Mouse (Mus musculus) embryonic stem cell, embryonic (primary cell): ENCODE results near the gene Fto.

Experiments used
- CTCF ChIA-PET, 4 experiments: fragments of 300-600 bp in 2 of 4; fragments of 350-600 bp in 2 of 4; sonication (Branson Sonifier 250); formaldehyde crosslinking; loops; one replicate each; lab custom pipeline; 2022; ENCODE audit warnings: inconsistent platforms in 2 of 4; lab: Charles Lee
- POLR2A ChIA-PET, 4 experiments: fragments of 300-600 bp in 2 of 4; fragments of 350-600 bp in 2 of 4; sonication (Branson Sonifier 250); formaldehyde crosslinking; loops; one replicate each; lab custom pipeline; 2022; ENCODE audit warnings: antibody characterized with exemption in 4 of 4, inconsistent platforms in 1 of 4; lab: Charles Lee

The Fto gene

DNA sequence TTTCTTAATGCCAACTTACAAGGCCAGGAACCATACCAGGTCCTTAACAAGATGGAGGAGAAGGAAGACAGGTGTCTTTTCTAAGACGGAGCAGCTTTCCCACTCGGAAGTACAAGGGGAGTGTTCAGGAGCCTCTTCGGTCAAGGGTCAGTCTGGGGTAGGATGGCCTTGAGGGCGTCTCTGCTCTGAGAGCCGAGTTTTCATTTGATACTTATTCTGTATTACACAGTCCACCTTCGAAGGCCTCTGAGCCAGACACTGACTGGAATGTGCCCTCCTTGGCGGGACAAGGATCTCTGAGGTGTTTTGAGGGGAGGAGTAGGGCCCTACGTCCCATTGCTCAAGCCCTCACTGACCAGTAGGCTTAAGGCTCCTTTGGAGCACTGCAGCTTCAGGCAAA, 292.6 kb downstream of the Fto start:
- ChIA-PET CTCF (no interaction called here), POLR2A (no interaction called here)

DNA sequence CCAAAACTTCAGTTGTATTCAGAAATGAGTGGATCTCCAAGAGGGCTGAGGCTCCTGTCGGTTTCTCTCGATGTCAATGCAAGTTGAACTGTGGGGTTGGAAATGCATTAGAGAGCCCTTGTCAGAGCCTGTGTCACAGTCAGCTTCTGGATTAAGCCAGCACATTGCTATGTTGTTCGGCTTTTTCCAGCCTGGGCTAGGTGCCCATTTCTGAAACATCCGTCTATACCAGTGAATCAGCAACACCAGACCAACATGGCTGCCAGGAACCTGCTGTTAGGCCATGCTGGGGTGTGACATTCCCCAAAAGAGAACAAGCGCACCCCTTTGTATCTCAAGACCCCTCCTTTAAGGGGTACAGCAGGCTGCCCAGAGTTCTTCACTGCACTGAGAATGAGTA, 293.8 kb downstream of the Fto start:
- ChIA-PET POLR2A (no interaction called here), CTCF (no interaction called here)

DNA sequence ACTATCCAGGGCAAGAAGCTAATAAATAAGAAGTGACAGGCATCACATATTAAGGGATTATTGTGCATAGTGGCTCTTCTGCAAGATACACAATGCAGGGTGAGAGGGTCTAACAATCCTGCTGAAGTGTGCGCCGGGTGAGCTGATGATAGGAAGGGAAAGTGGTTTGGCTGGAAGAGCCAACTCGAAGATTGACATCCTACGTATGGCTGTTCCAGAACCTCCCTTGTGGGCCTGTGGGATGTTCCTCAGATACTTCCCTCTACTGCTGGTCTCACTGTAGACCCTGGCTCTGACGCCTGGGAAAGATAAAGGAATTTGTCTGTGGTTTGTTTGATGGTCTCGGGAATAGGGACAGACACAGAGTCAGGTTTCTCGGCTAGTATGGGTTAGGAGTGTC, 297.9 kb downstream of the Fto start:
- CTCF ChIA-PET = no interaction called here
- POLR2A ChIA-PET = no interaction called here

DNA sequence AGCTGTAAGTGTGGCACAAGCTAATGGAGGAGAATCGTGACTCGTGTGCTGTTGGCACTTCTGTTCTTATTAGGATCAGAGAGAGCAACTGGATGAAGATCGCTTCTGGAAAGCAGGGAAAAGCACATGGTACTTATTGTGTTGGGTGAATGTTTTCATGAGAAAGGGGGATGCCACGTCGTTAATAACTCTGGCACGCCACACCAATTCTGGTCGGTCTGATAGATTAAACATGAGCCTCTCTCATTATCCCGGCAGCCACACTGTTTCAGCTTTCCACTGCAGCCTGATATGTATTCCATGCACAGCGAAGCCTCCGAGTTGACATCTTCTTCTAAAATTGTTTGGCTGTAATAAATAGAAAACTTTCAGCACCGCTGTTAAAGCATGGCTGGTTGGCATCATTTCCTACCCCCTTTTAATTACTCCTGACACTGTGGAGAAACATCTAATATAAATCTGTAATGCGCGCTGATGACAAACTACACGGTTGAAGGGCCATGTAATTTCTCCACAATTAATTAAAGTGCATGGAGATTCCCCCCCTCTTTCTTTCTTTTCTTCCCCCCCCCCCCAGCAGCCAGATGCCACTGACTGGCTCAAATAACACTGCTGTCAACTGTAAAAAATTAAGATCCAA, 298.5 kb downstream of the Fto start:
- CTCF ChIA-PET = no interaction called here

DNA sequence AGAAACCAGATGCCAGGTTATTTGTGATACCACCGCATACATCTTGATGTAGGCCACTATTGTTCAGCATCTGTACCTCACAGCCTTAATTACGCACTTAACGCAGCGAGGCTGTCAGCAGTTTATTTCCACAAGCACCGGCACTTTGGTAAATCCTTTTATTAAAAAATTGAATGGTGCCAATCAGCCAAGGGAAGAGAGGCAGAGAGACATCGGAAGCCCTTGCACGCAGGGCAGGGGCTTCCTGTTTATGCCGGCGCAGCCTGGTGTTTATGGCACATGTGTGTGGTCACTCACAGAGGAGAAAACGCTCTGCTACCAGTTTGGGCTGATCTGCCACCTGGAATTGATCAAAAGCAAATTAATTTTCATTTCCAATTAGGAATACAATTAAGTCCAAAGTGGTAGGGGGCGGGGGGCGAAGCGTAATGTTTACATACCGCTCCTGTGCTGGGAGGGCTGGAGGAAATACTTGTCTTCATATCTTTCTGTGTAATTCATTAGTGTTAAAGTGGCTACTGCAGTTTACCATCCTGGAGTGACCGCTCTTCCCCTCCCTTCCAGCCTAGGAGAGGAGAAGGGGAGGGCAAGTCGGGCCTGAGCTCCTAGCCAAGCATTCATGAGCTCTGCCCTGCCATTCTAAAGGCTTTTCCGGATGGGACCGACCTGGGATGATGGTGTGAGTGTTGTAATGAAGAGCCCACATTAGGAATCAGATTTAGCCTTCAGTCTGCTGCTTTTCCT, 299.2 kb downstream of the Fto start:
- ChIA-PET POLR2A (interaction anchor here in 2 of 4 experiments (1.0 to 1.1 kb wide), 2 partner anchors 17 kb away, joined by 3 read pairs; no protein-coding TSS in a partner anchor), CTCF (no interaction called here)

More for the DNA sequence above, 298.5 kb downstream of the Fto start:
- POLR2A ChIA-PET = no interaction called here

DNA sequence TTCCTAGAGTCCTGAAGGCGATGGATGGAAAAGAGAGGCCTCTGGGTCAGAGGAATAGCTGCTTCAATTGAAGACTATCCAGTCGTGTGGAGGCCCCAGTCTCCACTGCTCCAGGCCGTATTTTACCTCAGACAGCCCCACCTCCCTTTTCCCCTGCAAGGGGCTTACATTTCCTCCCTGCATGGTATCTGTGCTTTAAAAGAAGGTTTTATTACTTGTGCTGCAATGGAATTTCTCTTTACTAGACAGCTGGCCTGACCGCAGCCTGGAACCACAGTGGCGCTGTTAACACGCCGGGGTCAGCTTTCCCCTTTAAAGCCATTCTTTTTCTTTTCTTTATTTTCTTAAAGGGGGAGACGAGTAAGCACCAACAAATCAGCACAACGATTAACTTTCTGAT, 300.3 kb downstream of the Fto start:
- ChIA-PET CTCF (no interaction called here), POLR2A (interaction anchor here in 2 of 4 experiments (1.0 to 1.1 kb wide), 2 partner anchors 16 kb away, joined by 3 read pairs; no protein-coding TSS in a partner anchor)

DNA sequence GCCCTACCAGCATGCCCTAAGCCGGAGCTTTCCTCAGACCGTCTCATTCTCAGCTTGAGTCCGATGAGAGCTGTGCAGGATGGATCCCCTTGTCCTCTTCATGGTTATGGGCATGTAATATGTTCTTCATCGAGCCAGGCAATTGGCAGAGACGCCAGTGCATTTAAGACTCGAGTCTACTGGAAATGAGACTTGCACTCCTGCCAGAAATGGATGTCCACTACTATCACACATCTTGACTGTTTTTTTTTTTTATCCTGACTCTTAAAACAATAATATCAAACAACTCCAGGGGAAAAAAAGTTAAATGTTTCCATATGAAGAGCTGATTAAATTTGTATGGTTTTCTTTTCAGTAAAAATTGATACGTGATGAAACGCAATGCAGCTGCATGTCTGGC, 301.9 kb downstream of the Fto start:
- CTCF ChIA-PET = interaction anchor here in 1 of 4 experiments (0.5 kb wide), 1 partner anchor 1766 kb away, joined by 6 read pairs; no protein-coding TSS in a partner anchor

DNA sequence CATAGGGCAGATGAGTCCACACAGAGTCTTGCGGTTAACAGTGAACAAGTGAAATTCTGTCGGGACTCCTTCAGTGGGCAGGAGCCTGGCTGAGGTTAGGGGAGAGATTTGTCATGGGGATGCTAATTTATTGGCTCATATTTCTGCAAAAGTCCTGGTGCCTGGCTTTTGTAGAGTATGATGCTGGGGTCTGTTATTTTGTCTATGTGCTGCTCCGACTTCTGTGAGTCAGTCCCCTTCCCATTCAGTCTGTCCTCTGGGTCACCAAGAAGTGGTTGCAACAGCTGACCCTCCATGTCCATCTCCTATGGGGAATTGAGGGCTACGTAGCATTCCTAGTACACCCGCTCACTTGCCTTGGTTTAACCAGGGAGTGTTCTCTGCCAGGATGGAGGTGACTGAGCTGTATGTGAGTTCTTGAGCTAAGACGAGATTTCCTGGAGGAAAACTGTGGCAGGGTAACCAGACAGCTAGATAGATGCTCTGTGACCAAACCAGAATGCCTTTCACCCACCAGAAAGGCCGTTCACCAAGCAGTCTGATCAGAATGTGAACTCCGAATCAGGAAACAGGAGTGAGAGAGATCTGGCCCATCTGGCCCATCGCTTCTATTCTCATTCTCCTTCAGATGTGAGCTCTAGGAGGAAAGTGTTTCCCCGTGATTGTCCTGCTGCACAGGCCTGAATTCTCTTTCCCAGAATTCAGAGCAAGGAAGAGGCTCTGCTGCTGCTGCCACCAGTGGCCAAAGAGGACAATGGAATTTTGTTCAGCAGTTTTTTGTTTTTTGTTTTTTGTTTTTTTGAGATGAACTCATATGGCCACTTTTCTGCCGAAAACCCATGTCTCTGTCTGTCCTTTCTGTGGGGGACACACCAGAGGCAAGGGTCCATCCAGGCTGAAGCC, 302.7 kb downstream of the Fto start:
- ChIA-PET POLR2A (interaction anchor here in 1 of 4 experiments (1.5 kb wide), 1 partner anchor 44 kb away, joined by 3 read pairs; no protein-coding TSS in a partner anchor), CTCF (no interaction called here)

More for the DNA sequence above, 301.9 kb downstream of the Fto start:
- POLR2A ChIA-PET = interaction anchor here in 1 of 4 experiments (0.9 to 1.5 kb wide), 2 partner anchors 15 to 43 kb away, joined by 3 read pairs; no protein-coding TSS in a partner anchor

DNA sequence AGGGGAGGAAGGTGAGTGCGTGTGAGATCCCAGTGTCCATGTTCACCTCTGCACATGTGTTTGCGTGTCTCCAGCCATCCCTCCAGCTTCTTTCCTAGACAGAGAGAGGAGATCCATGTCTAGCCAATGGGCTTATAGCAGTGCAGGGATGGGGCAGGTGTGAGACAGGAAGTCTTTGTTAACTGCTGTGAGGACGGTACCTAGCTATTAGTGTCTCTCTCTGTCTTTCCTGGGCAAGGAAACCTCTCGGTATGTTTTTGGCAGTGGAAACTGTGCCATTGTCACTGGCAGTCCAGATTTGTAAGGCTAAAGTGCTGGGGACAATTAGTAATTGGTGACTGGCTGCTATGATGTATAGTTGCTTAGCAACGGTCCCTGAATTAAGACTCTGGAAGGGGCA, 304.4 kb downstream of the Fto start:
- CTCF ChIA-PET = interaction anchor here in 2 of 4 experiments (0.6 to 1.3 kb wide), 2 partner anchors 86 to 112 kb away, joined by 3 read pairs; no protein-coding TSS in a partner anchor
- POLR2A ChIA-PET = no interaction called here

DNA sequence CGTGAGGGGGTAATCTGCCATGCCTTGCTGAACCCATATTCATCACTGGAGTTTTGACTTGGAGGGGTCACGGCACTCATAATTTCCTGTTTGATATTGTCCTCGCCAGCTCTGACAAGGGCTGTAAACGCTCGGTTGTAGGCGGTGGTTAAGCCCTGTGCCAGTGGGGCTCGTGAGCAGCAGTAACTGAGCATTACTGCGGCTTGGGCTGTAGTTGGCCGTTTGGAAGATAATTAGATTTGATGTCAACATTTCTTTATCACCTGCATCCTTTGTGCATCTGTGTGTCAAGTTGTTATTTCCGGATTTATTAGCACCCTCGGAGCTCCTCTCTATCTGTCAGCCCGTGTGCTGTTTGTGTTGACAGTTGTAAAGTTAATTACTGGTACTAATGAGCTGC, 309.4 kb downstream of the Fto start:
- ChIA-PET POLR2A (no interaction called here), CTCF (no interaction called here)

DNA sequence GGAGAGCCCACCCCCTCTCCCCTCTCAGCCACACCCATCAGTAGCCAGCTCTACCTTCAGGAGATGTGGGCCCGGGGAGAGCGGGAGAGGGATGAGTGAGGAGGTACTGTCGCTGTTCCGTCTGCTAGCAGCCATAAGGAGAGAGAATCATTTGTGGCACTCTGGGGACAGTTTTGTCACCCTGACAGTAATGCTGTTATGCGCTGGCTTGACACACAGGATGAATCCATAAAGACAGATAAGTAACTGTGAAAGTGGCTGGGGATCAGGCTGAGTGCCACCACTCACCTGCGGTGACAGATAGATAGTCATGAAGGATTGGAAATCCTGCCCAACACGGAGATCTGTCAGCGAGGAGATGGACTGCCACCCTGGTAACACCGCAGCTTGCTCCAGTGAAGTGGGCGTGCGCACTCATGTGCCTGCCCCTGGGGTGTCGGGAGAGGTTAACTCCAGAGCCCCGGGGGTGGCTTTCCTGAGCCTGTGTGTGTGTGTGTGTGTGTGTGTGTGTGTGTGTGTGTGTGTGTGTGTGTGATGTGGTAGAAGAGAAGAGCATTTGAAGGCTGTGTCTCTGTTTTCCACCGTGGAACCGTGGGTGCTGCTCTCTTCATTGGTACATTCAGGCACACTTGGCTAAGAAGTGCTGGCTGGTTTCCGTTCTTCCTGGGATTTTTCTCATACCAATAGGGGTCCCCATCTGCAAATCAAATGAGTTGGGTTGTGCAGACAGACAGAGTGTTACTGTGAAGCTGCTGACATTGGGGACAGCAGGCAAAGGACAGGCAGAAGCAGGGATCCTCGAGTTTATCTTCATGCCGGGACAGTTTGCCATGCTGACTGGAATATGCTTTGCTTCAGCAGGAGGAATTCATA, 312.6 kb downstream of the Fto start:
- ChIA-PET POLR2A (interaction anchor here in 1 of 4 experiments (0.6 kb wide), 1 partner anchor 83 kb away, joined by 3 read pairs; no protein-coding TSS in a partner anchor), CTCF (interaction anchor here in 2 of 4 experiments (0.5 to 0.9 kb wide), 3 partner anchors 121 to 1436 kb away, joined by 3 to 12 read pairs (median 8); no protein-coding TSS in a partner anchor)

DNA sequence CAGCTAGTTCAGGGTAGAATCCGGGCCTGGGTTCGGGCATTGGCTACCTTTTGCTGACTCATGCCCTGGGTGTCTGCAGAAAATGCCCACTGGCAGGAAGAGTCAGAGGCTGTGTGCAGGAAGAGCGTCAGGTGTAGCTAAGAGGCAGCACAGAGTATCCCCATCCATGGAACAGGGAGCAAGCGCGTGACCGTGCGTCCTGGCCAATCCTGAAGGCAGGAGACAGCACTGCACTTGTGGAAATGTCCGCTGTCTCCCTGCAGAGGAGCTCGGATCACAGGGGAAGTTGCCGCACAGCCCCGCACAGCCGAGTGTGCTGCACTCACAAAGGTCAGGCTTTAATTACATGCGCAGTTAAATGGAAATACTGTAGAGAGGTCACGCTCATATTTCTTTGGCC, 316.3 kb downstream of the Fto start:
- CTCF ChIA-PET = interaction anchor here in 3 of 4 experiments (0.6 to 1.3 kb wide), 4 partner anchors 98 to 1074 kb away, joined by 3 to 11 read pairs (median 3); no protein-coding TSS in a partner anchor
- POLR2A ChIA-PET = interaction anchor here in 2 of 4 experiments (0.6 to 1.4 kb wide), 7 partner anchors 10 to 726 kb away, joined by 3 to 4 read pairs (median 3); no protein-coding TSS in a partner anchor

DNA sequence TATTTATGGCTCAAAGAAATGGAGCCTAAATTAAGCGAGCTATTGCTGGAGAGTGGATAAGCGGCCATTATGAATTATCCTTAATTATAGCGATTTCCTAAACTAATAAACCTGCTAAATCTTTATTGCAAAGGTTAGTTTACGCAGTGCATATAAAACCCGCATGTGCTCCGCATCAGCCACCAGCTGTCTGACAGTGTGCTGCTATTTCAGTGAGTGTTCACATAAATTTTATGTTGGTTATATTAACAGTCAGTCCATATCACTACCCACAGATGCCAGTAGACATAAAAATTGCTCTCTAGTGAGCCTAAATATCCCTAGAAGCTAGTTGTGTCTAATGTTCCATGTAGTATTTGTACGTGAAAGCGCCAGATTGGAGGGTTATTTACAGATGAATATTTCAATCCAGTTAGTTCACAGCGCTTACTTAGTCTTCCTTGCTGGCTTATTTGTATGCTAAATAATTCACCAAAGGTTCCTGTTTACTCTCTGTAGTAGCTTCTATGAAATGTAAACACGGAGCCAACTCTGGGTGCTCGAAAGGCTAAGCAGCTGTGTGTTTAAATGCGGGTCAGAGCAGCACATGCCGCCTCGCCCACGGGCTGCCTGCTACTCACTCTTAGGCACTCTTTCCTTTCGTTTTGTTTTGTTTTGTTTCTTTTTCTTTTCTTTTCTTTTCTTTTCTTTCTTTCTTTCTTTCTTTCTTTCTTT, 317.2 kb downstream of the Fto start:
- ChIA-PET CTCF (interaction anchor here in 3 of 4 experiments (0.6 to 1.3 kb wide), 3 partner anchors 98 to 1075 kb away, joined by 3 to 11 read pairs (median 3); no protein-coding TSS in a partner anchor), POLR2A (interaction anchor here in 2 of 4 experiments (0.6 to 1.3 kb wide), 6 partner anchors 9 to 247 kb away, joined by 3 to 4 read pairs (median 3); no protein-coding TSS in a partner anchor)

DNA sequence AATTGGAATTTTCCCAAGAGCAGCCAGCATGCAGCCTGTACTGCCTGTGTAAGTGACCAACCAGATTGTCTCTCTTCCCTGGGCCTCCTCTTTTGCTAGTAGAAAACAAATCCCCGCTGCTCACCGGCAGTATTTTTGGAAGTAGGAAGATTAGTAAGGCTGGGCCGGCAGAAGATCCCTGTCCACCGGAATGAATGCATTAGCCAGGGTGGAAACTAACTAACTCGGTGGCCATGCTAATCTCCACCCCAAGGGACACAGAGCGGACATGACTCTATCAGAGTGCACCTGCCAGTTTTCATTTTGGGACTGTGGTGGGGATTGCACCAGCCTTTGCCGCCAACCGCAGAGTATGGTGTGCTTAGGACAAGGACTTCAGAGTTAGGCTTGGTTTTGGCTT, 319.1 kb downstream of the Fto start:
- ChIA-PET POLR2A (no interaction called here), CTCF (no interaction called here)

DNA sequence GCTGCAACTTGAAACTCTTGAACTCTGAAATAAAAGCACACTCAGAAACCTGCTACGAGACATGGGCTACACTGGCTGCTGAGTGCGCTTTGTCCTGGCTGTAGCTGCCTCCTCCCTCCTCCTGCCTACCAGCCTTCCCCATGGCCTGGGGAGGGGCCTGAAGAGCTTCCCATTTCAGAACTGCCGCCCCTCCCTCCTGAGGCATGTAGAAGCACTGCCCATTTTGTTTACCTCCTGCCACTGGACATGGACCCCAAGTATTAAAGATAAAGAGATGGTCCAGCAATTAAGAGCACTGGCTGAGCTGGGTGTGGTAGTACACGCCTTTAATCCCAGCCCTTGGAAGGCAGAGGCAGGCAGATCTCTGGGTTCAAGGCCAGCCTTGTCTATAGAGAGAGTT, 322.1 kb downstream of the Fto start:
- POLR2A ChIA-PET = interaction anchor here in 1 of 4 experiments (1.0 kb wide), 1 partner anchor 22 kb away, joined by 3 read pairs; no protein-coding TSS in a partner anchor
- CTCF ChIA-PET = no interaction called here

DNA sequence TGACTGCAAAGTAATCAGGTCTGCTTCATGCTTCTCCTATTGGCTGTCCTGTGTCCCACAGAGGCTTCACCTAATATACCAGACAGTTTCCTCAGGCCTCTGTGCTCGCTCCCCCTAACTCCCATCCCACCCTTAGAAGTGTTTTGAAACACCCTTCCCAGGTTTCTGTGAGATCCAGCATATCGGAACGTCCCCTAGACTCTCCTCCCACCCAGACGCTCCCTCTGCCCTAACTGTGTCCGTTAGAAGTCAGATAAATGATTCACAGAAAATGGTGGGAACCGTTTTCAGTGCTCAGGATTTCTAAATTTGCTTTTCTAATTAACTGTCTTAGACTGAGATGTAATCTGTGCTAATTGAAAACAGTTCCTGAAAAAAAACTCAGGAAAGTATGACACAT, 323.6 kb downstream of the Fto start:
- POLR2A ChIA-PET = interaction anchor here in 1 of 4 experiments (1.0 kb wide), 1 partner anchor 8 kb away, joined by 3 read pairs; no protein-coding TSS in a partner anchor
- CTCF ChIA-PET = no interaction called here

DNA sequence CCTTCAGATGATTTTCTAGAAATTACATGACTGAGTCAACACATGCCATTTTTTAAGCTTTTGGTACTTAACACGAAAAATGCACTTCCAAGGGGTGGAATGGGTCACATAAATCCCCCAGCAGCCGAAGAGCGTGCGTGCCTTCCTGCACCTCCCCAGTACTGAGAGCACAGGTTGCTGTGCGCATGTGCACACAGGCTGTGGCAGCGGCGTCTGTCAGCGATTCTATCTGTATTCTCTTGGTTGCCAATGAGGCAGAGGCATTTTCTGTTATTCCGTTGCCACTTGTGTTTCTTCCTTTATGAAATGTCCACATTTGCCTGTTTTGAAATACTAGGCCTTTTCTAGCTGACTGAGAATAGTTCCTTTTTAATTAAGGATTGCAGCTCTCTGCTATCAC, 324.4 kb downstream of the Fto start:
- ChIA-PET CTCF (no interaction called here), POLR2A (no interaction called here)
